Mouse (Mus musculus): ENCODE measurements at regions not wholly inside any gene's neighbourhood (a gene's known extent, or its start where the extent isn't known, plus 50 kb on each side); places are given as distances from the start of the nearest gene placed in this dataset.

DNA sequence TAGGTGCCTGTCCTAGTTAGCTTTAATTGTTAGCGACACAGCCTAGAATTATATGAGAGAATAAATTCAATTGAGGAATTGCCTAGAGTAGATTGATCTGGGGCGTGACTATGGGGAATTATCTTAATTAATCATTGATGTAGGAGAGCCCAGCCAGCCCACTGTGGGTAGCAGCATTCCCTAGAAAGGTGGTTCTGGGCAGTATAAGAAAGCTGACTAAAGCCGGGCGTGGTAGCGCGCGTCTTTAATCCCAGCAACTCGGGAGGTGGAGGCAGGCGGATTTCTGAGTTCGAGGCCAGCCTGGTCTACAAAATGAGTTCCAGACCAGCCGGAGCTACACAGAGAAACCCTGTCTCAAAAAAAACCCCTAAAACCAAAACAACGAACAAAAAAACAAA lies 156.8 kb upstream of the Zfp618 start:
- DNase-seq (ENCODE audit: low read depth, low spot score) = no peak

DNA sequence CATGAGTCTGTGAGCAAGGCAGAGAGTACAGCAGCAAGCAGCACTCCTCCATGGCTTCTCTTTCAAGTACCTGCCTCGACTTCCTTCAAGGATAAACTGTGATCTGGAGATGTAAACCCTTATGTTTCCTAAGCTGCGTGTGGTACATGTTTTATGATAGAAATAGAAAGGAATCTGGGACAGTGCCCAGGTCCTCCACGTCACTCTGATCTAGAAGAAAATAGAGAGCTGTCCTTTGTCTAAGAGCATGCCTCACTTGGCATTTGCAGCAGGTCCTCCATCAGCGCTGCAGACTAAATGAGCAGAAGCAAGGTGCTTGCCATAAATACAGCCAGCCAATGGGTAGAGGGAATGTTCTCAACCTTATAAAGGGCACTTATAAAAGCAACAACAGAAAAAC lies 156.3 kb upstream of the Zfp618 start:
- DNase-seq (ENCODE audit: low read depth, low spot score) = no peak

GRCm38 (mm10) chr4:62819889-62820288 lies 145.5 kb upstream of the Zfp618 start:
- DNase-seq (ENCODE audit: low read depth, low spot score) = no peak

DNA sequence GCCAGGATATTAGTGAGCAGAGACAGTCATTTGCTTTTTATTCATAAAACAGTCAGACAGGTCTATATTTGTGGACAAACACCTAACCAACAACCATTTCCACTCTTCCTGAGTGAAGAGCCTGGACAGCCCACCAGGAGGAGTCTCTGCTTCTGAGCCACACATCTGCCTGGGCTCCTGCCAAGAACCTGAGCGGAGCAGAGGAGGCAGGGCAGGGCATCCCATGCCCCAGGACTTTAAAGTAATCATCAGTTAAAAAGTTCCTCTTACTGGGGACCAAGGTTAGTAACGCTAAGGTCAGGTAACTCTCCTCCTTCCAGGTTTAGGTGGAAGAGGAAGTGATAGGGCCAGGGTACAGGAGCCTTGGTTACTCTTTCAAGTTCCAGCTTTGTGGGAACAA lies 144.1 kb upstream of the Zfp618 start:
- DNase-seq (ENCODE audit: low read depth, low spot score) = no peak

DNA sequence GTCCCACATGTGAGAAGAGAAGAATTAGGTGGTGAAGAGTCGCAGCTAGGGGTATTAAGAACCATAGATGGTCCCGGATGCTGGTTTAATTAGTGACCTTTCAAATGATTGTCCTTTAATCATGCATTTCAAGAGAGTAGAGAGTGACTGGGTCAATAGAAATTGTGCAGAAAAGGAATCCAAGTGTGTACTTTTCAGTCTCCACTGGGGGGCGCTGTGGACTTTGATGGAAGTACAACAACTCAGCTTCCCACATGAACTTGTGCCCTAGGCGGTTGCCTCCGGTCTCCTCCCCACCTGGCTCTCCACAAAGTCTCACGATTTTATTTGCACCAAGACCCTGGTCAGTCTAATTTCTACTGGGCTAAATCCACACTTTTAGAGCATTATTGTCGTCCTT lies 142.8 kb upstream of the Zfp618 start:
- no peak for DNase-seq (ENCODE audit: low read depth, low spot score)

GRCm38 (mm10) chr4:62823082-62823481 lies 142.3 kb upstream of the Zfp618 start:
- no peak for DNase-seq (ENCODE audit: low read depth, low spot score)

DNA sequence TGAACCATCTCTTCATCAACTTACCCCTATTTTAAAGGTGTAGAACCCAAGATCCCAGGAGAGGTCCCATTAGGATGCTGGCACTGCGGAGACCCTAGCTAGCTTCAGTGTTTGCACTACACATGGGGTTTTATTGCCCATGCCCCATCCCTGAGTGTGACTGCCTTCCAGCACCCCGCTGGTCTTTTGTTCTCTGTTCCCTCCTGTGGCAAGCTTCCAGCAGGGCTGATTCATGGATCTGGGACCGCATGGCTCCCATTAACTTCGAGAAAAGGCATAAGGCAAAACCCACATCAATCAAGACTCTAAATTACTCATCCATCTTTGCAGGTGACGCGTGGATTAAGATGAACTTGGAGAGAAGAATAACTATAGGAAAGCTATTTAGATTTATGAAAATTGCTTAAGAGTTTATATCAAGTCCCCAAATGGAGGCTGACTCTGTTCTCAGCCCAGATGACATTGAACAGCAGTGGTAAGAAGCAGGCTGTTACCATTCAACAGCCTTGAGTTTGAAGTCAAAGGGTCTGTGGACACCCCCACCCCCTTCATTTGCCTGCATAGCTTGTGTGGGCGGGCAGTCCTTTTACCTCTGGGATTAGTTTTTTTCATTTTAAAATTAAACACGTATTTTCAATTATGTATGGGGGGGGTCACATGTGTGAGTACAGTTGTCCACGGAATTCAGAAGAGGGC lies 141.7 kb upstream of the Zfp618 start:
- no peak for DNase-seq (ENCODE audit: low read depth, low spot score)

DNA sequence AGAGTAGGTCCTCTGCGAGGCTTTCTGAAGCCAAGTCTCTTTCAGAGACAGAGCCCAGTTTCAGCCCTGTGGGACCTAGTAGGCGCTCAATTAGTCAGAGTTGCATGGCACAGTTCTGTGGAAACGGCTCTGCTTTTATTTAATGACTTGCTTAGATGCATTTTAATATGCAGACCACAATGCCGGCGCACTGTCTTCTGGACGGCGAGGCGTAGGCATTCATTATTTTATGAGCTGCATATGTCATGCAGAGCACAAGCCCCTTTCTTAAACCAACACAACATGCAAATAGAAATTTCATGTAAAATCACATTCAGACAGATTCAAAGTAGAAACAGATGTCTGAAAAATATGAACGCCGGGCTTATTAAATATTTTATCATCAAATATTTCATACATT lies 140.8 kb upstream of the Zfp618 start:
- DNase-seq (ENCODE audit: low read depth, low spot score) = no peak

- no peak for DNase-seq (ENCODE audit: low read depth, low spot score)
Measured at GRCm38 (mm10) chr4:62825256-62825655, 140.1 kb upstream of the Zfp618 start.

DNA sequence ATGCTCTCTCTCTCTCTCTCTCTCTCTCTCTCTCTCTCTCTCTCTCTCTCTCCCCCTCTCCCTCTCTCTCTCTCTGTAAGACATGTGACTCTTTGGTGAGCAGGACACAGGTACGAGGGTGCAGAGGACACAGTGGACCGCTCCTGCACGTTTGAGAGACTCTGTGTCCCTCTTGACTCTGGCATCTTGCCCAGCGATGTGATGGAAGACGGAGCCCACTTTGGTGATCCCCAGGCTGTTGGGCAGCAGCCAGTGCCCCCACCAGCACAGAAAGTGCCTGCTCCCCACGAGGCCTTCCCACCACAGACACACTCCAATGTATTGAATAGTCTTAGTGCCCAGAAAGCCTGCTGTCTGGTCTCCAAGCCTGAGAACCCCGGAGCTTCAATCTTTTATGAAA lies 136.4 kb upstream of the Zfp618 start:
- no peak for DNase-seq (ENCODE audit: low read depth, low spot score)

DNA sequence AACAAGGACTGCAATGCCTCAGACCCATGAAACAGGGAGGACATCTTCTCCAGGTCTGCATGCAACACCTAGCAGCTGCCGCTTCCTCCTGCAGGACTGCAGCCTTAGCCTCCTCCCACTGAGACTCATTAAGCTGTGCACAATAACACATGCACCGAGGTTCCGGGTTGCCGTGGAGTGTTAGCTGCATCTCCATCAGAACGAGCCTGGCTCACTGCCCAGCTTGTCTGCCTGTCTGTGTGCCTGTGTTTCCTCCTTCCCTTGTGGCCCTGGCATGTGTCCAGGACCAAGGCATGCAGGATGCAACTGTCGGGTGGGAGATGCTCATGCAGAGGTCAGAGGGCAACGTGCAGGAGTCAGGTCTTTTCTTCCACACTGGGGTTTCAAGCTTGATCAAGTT lies 131.4 kb upstream of the Zfp618 start:
- no peak for DNase-seq (ENCODE audit: low read depth, low spot score)

DNA sequence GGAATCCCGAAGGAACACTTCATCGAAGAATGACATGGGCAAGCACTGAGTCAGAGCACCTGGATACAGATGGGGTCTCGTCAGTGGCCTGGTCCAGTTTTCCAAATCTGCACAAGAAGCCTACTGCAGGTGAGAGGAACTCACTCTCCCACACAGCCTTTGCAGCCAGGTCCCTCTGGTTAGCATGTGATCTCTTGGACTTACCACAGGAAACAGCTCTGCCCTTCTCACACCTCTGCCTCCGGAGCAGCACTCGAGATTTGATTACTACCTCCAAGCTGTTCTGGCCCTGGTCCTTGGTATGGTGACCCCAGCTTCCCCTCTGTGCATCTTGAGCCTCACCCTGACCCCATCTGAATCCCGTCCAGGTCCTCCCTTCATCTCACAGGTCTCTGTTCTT lies 128.5 kb upstream of the Zfp618 start:
- no peak for DNase-seq (ENCODE audit: low read depth, low spot score)

GRCm38 (mm10) chr4:62850526-62850925 lies 114.8 kb upstream of the Zfp618 start:
- DNase-seq (ENCODE audit: low read depth, low spot score) = peak; percentile 5

GRCm38 (mm10) chr4:62853335-62853734 lies 112.0 kb upstream of the Zfp618 start:
- no peak for DNase-seq (ENCODE audit: low read depth, low spot score)

- no peak for DNase-seq (ENCODE audit: low read depth, low spot score)
Measured at GRCm38 (mm10) chr4:62856406-62856805, 109.0 kb upstream of the Zfp618 start.

- DNase-seq (ENCODE audit: low read depth, low spot score) = no peak
Measured at GRCm38 (mm10) chr4:62862756-62863155, 102.6 kb upstream of the Zfp618 start.

DNA sequence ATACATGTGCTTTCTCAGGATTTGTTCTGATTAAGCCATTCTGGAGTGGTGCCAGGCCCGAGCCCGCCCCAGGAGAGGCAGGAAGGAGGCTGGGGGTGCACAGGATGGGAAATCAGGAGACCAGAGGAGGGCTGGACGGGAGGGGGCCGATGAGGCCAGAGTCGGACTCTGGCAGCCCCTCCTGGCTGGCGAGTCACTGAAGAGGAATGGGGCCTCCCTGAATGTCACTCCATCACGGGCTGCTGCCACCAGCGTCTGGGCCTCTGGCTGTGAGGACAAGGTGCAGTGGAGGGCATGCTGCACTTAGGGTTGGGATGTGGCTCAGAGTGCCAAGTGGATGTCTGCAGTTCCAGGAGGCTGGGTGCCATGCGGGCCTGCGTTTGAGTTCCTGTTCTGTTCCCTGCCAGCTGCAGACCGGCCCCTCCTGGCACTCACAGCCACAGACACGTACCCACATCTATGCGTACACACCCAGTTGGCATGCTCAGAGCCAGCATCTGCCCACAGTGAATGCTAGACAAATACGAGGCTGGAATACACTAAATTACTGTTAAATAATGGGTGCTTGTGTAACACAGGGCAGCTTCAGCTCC lies 94.9 kb upstream of the Zfp618 start:
- DNase-seq (ENCODE audit: low read depth, low spot score) = no peak

DNA sequence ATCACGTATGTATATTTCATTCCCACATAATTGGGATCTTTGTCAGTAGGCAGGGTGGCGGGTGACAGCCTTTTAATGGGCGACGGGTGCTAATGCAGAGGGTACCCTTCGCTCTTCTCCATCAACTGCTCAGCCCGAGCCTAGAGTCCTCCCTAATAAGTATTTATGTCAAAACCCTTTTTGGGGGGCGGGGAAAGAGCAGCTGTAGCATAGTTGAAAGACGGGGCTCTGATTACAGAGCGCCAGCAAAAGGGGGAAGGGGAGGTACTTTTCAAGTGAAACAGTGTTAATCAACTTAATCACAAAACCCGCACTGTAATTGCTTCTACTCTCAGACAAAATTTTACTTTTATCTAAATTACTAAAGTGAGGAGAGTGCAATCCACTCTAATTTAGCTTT lies 92.8 kb upstream of the Zfp618 start:
- no peak for DNase-seq (ENCODE audit: low read depth, low spot score)

DNA sequence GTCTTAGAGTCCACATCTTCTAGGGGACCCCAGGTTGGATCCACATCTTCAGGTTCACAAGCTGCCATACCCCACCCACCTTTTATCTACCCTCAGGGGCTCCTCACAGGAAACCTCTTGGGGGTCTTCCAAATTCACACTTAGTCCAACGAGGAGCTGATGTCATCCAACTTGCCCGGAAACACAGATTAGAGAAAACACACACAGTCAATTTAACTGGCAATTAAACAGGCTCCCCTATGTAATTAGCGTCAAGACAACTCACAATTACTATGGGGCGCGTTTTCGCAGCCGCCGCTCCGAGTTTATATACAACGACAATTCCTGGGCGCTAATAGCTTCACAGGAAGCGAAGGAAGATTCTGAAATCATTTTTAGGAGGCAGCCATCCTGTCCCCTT lies 91.4 kb upstream of the Zfp618 start:
- no peak for DNase-seq (ENCODE audit: low read depth, low spot score)

DNA sequence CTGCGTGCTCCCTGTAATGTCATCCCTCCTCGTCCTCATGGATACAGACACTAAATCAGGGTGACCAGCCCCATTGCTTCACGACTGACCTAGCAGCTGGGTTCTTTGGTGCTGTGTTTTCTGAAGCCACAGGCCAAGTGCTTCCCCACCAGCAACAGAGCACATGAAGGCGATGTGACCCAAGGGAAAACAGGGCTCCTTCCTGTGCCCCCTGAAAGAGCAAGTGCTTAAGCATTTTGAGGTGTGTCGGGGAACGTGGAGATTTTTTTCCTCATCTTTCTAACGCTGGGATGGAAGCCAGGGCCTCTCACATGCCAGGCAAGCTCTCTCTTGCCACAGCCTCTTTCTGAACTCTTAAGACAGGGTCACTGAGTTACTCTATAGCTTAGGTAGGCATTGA lies 87.3 kb upstream of the Zfp618 start:
- no peak for DNase-seq (ENCODE audit: low read depth, low spot score)

DNA sequence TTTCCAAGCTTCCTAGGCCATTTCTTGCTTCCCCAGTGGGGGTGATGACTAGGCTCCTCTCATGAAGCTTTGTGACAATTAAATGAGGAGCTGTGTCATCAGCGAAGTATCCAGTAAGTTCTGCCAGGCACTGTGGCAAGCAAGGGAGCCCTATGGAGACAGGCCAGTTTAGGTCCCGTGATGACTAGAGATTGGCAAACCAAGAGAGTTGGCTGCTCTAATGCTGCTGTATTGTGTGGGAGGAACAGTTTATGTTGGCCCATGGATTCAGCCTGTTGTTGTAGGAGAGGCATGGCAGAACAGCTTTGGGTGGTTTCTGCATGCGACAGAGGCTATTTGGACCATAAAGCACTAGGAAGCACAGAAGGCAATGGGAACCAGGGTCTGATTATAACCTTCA lies 86.4 kb upstream of the Zfp618 start:
- DNase-seq (ENCODE audit: low read depth, low spot score) = peak; percentile 38

- DNase-seq (ENCODE audit: low read depth, low spot score) = no peak
Measured at GRCm38 (mm10) chr4:62881824-62882223, 83.5 kb upstream of the Zfp618 start.

- no peak for DNase-seq (ENCODE audit: low read depth, low spot score)
Measured at GRCm38 (mm10) chr4:62882276-62882675, 83.1 kb upstream of the Zfp618 start.

- no peak for DNase-seq (ENCODE audit: low read depth, low spot score)
Measured at GRCm38 (mm10) chr4:62888736-62889135, 76.6 kb upstream of the Zfp618 start.

All from skeletal muscle tissue, adult 2 months (tissue).